Mouse (Mus musculus): ENCODE measurements around the gene Aloxe3. TPM values are rescaled to one million over a fixed set of nuclear protein-coding genes. Genes with fewer than 3 reads are reported as not detected.
A peak's percentile ranks its signal among the peaks of the same experiment; 100 is the strongest.

The Aloxe3 gene
- polyA plus RNA-seq, 1 experiment from 2014 or later: 1.9 TPM

DNA sequence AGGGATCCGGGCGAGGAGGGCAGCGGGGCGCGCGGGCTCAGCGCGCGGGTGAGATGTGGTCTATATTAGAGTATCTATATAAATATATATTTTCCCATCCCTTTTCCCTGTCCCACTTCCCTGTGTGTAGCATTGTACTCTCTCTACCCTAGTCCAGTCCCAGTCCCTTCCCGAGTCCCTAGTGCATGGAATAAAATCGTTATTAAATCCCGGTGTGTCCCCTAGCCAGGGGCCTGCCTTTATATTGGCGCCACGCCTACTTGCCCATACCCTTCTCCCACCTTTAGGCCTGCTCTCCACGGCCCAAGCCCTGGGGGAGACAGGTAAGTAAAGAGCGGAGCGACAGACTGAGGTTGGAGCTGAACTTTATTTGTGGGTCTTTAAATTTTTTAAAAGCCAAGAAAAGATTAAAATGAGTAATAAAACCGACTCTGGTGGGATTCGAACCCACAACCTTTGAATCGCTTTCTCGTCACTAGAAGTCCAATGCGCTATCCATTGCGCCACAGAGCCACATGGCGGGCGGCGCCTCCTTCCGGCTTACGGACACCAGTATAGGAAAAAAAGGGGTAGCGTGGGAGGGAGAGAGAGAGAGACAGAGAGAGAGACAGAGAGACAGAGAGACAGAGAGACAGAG, 2.5 kb upstream of the Aloxe3 start:
- peak; percentile 91 for DNase-seq (ENCODE audit: low spot score)
- under 1% methylated on average over 27 of the region's 29 CpGs for WGBS
- H3K9ac ChIP-seq (ENCODE audit: low read depth, low read length): peak overlapping the region; percentile 65
- ATAC-seq (ENCODE audit: low read depth): peak; percentile 0; the same call in 1 of the 2 replicates
- no peaks in the 10 kb centered on the region for H3K27me3 ChIP-seq (replicated peaks; ENCODE audit: control insufficient read depth, insufficient read depth, low read length)
- peaks cover 28% of the 10 kb centered on the region for H3K4me1 ChIP-seq (ENCODE audit: control insufficient read depth, insufficient read depth, low read length)
- peak overlapping the region; percentile 84 for H3K27ac ChIP-seq (replicated peaks; ENCODE audit: low read depth, low read length)
- H3K36me3 ChIP-seq (ENCODE audit: control insufficient read depth, insufficient read depth, low read length): no peaks in the 10 kb centered on the region
- H3K4me2 ChIP-seq (ENCODE audit: low read depth, low read length): peak overlapping the region; percentile 99
- H3K9me3 ChIP-seq (ENCODE audit: control insufficient read depth, low read length): no peaks in the 10 kb centered on the region
- H3K4me3 ChIP-seq (ENCODE audit: low read depth, low read length): peak overlapping the region; percentile 88

DNA sequence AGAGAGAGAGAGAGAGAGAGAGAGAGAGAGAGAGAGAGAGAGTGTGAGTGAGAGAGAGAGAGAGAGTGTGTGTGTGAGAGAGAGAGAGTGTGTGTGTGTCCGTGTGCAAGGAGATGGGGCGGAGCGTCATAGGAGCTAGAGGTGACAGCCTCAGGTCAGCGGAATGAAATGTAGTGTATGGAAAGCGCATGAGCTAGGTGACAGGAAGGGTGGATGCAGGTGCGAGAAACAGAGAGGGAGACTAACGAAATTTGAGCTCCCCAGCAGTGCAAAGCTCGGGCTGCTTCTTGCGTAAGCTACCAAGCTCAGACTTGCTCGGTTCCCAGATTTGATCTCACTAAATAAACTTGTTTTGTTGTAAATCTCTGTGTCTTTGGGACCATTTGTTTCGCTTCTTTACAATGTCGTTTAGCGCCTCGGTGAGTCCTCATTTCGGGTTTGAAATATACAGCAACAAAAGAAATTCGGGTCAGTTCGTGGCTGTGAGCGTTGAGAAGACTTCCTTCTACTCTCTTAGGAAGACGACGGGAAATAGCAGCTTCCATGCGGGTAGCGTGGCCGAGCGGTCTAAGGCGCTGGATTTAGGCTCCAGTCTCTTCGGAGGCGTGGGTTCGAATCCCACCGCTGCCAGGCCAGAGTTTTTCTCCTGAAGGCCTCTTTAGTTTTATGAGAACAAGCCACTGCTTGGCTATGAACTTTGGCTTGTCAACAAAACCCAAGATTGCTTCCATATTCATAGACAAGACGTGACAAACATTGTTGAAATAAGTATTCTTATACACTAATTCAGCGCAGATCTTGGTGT, 1.8 kb upstream of the Aloxe3 start:
- Histone ChIP-seq H3K4me3 (ENCODE audit: low read depth, low read length) (peak overlapping the region; percentile 88), H3K4me1 (ENCODE audit: control insufficient read depth, insufficient read depth, low read length) (peaks cover 27% of the 10 kb centered on the region), H3K4me2 (ENCODE audit: low read depth, low read length) (peak overlapping the region; percentile 99), H3K36me3 (ENCODE audit: control insufficient read depth, insufficient read depth, low read length) (no peaks in the 10 kb centered on the region), H3K27ac (replicated peaks; ENCODE audit: low read depth, low read length) (peak overlapping the region; percentile 82), H3K9me3 (ENCODE audit: control insufficient read depth, low read length) (no peaks in the 10 kb centered on the region), H3K27me3 (replicated peaks; ENCODE audit: control insufficient read depth, insufficient read depth, low read length) (no peaks in the 10 kb centered on the region), H3K9ac (ENCODE audit: low read depth, low read length) (peak overlapping the region; percentile 65)
- ATAC-seq (ENCODE audit: low read depth): peak; percentile 74
- DNase-seq (ENCODE audit: low spot score): peak; percentile 96
- WGBS: under 1% methylated on average over 31 of the region's 31 CpGs

DNA sequence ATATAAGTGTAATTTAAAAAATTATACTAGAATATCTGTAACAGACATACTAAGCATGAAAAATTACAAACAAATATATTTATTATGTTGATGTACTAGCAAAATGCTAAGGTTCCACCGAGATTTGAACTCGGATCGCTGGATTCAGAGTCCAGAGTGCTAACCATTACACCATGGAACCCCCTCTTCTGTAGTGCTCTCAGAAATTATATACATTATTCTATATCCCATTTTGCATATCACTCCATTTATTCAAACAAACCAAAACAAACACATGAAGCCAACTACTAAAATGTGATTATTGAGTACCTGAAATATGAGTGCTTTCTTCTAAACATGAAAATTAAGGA, 1.2 kb upstream of the Aloxe3 start:
- H3K36me3 ChIP-seq (ENCODE audit: control insufficient read depth, insufficient read depth, low read length): no peaks in the 10 kb centered on the region
- H3K4me3 ChIP-seq (ENCODE audit: low read depth, low read length): peak overlapping the region; percentile 88
- WGBS: 0% methylated on average over 3 of the region's 3 CpGs
- peaks cover 21% of the 10 kb centered on the region for H3K4me1 ChIP-seq (ENCODE audit: control insufficient read depth, insufficient read depth, low read length)
- peak overlapping the region; percentile 99 for H3K4me2 ChIP-seq (ENCODE audit: low read depth, low read length)
- H3K27me3 ChIP-seq (replicated peaks; ENCODE audit: control insufficient read depth, insufficient read depth, low read length): no peaks in the 10 kb centered on the region
- H3K9ac ChIP-seq (ENCODE audit: low read depth, low read length): no peak overlapping the region
- H3K9me3 ChIP-seq (ENCODE audit: control insufficient read depth, low read length): no peaks in the 10 kb centered on the region
- DNase-seq (ENCODE audit: low spot score) (no peak), ATAC-seq (ENCODE audit: low read depth) (peak; percentile 53)
- H3K27ac ChIP-seq (replicated peaks; ENCODE audit: low read depth, low read length): no peak overlapping the region

DNA sequence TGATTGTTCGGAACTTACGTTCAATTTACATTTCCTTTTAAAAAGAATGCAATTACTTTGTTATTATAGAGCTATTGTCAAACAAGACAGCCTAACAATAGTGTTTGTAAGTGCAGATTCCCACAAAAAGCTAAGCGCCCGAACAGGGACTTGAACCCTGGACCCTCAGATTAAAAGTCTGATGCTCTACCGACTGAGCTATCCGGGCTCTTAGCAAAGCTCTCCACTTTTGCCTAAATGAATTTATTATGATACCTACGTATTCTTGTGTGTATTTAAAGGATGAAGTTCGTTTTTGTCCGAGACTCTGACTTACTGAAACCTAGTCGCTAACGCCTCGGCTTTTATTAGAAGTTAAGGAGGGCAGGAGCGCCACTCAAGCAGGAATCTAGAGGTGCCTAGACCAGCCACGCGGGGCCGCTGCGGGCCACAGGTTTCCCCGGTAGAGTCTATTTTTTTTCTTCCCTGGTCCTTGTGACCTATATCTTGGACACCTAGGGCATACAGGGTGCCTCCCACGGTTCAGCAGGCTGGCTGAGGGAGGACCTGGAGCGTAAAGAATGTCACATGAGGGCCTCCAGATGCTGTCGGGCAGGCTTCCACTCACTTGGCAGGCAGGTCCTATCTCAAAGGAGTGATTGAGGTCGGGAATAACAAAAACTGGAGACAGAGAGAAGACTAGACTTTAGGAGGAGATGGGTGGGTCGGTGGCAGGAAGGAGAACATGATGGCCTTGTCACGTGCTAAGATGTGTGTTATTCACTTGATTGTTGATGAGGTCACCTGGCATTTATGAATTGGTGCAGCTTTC, 450 bp upstream of the Aloxe3 start:
- WGBS: under 1% methylated on average over 24 of the region's 24 CpGs
- ATAC-seq (ENCODE audit: low read depth) (peak; percentile 53), DNase-seq (ENCODE audit: low spot score) (peak; percentile 96)
- Histone ChIP-seq H3K9ac (ENCODE audit: low read depth, low read length) (peak overlapping the region; percentile 63), H3K36me3 (ENCODE audit: control insufficient read depth, insufficient read depth, low read length) (no peaks in the 10 kb centered on the region), H3K4me3 (ENCODE audit: low read depth, low read length) (peak overlapping the region; percentile 63), H3K27ac (replicated peaks; ENCODE audit: low read depth, low read length) (peak overlapping the region; percentile 76), H3K27me3 (replicated peaks; ENCODE audit: control insufficient read depth, insufficient read depth, low read length) (no peaks in the 10 kb centered on the region), H3K4me2 (ENCODE audit: low read depth, low read length) (peak overlapping the region; percentile 91), H3K9me3 (ENCODE audit: control insufficient read depth, low read length) (no peaks in the 10 kb centered on the region), H3K4me1 (ENCODE audit: control insufficient read depth, insufficient read depth, low read length) (peaks cover 13% of the 10 kb centered on the region)

DNA sequence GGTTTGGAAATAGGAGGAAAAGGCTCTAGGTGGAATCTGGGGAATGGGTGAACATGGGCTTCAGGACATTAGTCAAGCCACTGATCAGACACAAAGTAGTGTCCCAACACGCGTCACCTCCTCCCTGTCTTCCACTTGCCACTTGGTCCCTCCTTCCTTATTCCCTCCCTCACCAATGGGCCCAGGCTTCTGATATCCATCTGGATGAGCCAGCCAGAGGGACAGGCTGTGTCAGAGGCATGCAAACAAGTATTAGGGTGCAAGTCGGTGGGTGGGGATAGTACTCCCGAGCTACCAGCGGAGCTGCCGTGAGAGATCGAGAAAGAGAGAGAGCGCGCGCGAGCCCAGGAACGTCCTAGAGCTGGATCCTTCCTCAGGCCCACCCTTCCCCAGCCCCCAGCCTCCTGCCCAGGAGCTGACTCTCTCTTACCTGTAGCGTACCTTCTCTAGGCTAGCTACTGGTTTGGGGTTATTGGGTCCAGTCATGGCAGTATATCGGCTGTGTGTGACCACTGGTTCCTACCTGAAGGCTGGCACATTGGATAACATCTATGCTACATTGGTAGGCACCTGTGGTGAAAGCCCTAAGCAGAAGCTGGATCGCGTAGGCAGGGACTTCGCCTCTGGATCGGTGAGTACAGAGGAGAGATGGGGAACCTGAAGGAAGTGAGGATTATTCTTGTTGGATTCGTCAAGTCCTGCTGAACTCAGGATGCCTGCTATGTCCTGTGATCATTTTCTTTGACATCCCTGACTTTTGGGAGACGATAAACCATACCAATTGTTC, 416 bp downstream of the Aloxe3 start:
- H3K9ac ChIP-seq (ENCODE audit: low read depth, low read length): peak overlapping the region; percentile 63
- 16% methylated on average over 12 of the region's 20 CpGs for WGBS
- H3K9me3 ChIP-seq (ENCODE audit: control insufficient read depth, low read length): no peaks in the 10 kb centered on the region

DNA sequence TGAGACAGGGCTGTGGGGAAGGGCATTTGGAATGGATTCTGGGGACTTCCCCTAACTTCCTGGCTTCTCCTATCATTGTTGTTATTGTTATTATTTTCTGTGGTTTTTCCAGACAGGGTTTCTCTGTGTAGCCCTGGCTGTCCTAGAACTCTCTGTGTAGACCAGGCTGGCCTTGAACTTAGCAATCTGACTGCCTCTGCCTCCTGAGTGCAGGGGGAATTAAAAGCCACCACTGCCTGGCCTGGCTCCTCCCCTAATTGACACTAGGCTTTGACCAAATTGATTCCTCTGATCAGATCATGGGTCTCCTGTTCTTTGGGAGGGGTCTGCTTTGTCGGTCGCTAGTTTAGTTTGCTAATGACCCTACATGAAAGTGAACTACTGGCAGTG, 1.0 kb downstream of the Aloxe3 start:
- ATAC-seq (ENCODE audit: low read depth) (no peak), DNase-seq (ENCODE audit: low spot score) (no peak)
- H3K27ac ChIP-seq (replicated peaks; ENCODE audit: low read depth, low read length): no peak overlapping the region
- peak overlapping the region; percentile 91 for H3K4me2 ChIP-seq (ENCODE audit: low read depth, low read length)
- no peaks in the 10 kb centered on the region for H3K27me3 ChIP-seq (replicated peaks; ENCODE audit: control insufficient read depth, insufficient read depth, low read length)
- WGBS: 69% methylated on average over 2 of the region's 2 CpGs
- no peaks in the 10 kb centered on the region for H3K9me3 ChIP-seq (ENCODE audit: control insufficient read depth, low read length)
- peaks cover 7% of the 10 kb centered on the region; the same call in 1 of the 2 replicates for H3K4me1 ChIP-seq (ENCODE audit: control insufficient read depth, insufficient read depth, low read length)
- H3K36me3 ChIP-seq (ENCODE audit: control insufficient read depth, insufficient read depth, low read length): no peaks in the 10 kb centered on the region
- peak overlapping the region; percentile 63; the same call in 1 of the 2 replicates for H3K4me3 ChIP-seq (ENCODE audit: low read depth, low read length)
- H3K9ac ChIP-seq (ENCODE audit: low read depth, low read length): no peak overlapping the region

More for the DNA sequence above, 416 bp downstream of the Aloxe3 start:
- Histone ChIP-seq H3K27me3 (replicated peaks; ENCODE audit: control insufficient read depth, insufficient read depth, low read length) (no peaks in the 10 kb centered on the region), H3K4me1 (ENCODE audit: control insufficient read depth, insufficient read depth, low read length) (peaks cover 7% of the 10 kb centered on the region; the same call in 1 of the 2 replicates), H3K4me3 (ENCODE audit: low read depth, low read length) (peak overlapping the region; percentile 63), H3K4me2 (ENCODE audit: low read depth, low read length) (peak overlapping the region; percentile 91), H3K27ac (replicated peaks; ENCODE audit: low read depth, low read length) (no peak overlapping the region), H3K36me3 (ENCODE audit: control insufficient read depth, insufficient read depth, low read length) (no peaks in the 10 kb centered on the region)
- DNase-seq (ENCODE audit: low spot score) (peak; percentile 30), ATAC-seq (ENCODE audit: low read depth) (no peak)

DNA sequence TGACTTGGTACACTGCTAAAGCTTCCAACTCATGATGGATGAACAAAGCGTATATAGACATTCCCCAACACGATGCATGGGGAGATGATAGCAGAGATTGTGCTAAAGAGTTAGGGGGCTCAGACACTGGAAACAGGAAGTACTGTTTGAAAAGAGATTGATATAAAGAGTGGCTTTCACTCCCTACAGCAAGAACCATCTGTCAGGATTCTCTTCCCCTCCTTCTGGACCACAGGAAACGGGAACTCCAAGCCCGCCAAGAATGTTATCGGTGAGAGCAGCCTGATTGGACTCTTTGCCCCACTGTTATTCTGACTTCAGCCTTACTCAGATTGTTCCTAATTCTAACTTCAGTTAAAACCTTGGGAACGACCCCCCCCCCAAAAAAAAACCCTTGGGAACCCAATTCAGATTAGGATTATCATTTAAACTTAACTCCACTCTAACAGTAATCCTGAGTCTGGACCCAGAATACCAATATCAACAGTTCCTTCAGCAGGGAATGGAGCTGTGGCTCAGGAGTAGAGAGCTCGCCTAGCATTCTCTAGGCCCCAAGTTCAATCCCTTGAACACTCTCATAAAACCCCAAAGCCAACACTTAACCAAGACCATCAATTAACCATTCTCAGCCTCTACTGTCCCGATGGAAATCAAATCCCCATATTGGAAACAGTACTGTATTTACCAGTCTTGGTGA, 2.9 kb downstream of the Aloxe3 start:
- Histone ChIP-seq H3K27me3 (replicated peaks; ENCODE audit: control insufficient read depth, insufficient read depth, low read length) (no peaks in the 10 kb centered on the region), H3K9ac (ENCODE audit: low read depth, low read length) (no peak overlapping the region)
- DNase-seq (ENCODE audit: low spot score): no peak

More for the DNA sequence above, 2.9 kb downstream of the Aloxe3 start:
- H3K36me3 ChIP-seq (ENCODE audit: control insufficient read depth, insufficient read depth, low read length): no peaks in the 10 kb centered on the region
- H3K27ac ChIP-seq (replicated peaks; ENCODE audit: low read depth, low read length): no peak overlapping the region
- peaks cover 7% of the 10 kb centered on the region; the same call in 1 of the 2 replicates for H3K4me1 ChIP-seq (ENCODE audit: control insufficient read depth, insufficient read depth, low read length)
- no peak for ATAC-seq (ENCODE audit: low read depth)
- no peak overlapping the region for H3K4me2 ChIP-seq (ENCODE audit: low read depth, low read length)
- H3K9me3 ChIP-seq (ENCODE audit: control insufficient read depth, low read length): no peaks in the 10 kb centered on the region
- no peak overlapping the region for H3K4me3 ChIP-seq (ENCODE audit: low read depth, low read length)
- 73% methylated on average over 8 of the region's 8 CpGs for WGBS

Measured in embryonic facial prominence, embryonic 14.5 days (tissue).